Mouse (Mus musculus): ENCODE measurements around the gene Trmt2a.

Gene Trmt2a

DNA sequence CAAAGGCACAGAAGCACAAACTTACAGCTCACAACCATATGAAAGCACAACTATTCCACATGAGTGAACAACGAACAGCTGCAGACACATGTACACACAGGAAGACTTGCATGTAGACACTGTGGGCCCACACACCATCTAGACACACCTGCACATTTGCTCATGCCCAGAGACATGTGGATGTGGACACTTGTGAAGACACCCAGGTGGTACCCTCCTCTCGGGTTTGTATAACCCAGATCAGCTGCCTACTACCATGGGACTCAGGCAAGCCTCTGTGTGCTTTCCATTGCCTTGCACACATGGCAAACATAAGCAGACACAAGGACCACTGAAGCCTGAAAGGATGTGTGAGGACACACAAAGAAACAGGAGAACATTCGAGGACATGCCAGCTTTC, 17.4 kb upstream of the Trmt2a start:
- no peak for DNase-seq (ENCODE audit: low spot score in 2 of 2)

DNA sequence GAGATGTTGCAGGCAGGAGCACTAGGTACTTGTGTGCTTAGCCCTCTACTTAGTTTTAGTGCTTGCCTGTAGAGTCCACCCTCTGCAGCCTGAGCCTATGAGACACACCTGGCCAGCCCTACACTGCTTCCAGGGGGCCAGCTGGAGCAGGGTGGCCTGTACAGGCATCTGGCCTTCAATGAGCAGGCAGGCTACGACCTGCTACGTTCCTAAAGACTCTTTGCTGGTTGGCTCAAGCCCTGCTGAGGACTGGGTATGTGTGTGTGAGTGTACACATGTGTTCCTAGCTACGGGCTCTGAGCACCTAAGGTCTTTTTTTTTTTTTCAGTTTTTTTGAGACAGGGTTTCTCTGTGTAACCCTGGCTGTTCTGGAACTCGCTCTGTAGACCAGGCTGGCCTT, 17.0 kb upstream of the Trmt2a start:
- DNase-seq (ENCODE audit: low spot score in 2 of 2): no peak

DNA sequence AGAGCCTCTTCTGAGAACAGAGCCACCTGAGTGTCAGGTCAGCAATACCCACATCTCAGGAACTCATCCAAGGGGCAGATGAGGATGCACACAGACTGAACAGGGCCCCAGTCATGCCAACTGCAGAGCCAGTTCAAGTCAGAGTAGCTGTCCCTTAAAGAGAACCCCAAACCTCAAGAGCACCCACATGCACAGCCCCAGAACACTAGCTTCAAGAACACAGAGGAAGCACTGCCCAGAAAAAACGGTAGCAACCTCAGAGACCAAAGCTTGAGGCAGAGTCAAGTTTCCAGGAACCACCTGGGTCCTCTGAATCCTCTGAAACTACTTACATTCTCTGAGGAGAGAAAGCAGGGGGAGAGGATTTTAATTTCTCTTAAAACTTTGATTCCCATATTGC, 15.0 kb upstream of the Trmt2a start:
- DNase-seq (ENCODE audit: low spot score in 2 of 2): no peak

DNA sequence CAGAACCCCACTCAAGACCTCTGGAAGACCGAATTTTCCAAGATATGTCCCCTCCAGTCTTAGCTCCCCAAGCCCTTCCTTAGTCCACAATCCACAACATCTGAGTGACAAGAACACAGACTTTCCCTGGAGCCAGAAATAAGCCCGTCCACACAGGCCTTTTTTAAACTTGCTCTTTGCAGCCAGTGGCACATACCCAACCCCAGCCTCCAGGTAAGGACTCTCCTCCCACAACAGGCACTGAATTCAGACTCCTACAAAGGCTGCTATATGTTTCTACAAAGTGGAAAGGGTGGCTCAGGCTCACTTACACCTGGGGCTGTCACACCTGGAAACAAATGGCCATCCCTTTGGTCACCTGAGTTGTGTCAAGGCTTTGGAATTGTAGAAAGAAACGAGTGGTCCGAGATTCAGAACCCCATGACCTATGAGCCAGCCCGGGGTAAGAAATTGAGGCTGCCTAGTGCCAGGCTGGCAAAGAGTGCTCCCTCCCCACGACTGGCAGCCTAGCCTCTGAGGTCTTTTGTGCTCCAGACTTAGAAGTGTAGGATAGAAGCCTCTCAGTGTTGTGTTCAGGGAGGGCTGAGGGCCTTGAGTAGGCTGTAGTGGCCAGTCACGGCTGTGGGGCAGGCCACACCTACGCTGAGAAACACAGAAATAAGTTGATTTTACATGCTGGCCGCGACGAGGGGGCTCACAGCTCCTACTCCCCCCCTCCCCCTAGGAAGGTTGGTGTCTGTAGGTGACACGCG, 14.4 kb upstream of the Trmt2a start:
- no peak for DNase-seq (ENCODE audit: low spot score in 2 of 2)

DNA sequence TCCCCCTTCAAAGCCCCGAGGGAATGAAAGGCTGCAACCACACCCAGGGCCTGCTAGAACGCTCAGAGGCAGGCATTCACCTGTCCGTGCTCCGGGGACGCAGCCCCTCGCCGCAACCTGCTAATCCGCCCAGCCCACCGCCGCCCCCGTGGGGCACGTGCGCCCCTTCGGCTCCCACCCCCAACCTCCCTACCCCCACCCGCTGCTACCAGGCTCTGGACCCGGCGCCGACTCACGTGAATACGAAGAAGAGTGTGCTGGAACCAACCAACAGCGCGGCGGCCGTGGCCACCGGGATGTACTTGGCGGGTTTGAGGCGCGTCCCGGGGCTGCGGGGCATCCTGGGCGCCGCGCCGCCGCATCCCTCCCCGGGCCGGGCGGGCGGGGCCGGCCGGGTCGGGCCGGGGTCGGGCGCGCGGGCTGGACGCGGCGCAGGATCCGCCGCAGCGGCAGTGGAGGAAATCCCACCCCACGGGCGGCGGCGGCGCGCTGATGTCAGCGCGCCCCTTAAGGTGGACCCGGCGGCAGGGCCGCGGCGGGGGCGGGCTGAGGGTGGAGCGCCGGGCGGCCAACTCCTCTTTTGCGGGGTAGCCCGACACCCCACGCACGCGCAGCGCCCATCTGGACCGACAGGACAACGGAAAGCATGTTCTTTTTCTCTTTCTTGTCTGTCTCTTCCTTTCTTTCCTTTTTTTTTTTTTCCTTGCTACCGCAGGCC, 13.6 kb upstream of the Trmt2a start, which contains the start of gene Zdhhc8:
Gene Zdhhc8, minus strand, starts transcription at position 466 of the 718 bp plus-strand sequence.
- peak in 1 of 2 experiments; percentile 77 for DNase-seq (ENCODE audit: low spot score in 2 of 2)

DNA sequence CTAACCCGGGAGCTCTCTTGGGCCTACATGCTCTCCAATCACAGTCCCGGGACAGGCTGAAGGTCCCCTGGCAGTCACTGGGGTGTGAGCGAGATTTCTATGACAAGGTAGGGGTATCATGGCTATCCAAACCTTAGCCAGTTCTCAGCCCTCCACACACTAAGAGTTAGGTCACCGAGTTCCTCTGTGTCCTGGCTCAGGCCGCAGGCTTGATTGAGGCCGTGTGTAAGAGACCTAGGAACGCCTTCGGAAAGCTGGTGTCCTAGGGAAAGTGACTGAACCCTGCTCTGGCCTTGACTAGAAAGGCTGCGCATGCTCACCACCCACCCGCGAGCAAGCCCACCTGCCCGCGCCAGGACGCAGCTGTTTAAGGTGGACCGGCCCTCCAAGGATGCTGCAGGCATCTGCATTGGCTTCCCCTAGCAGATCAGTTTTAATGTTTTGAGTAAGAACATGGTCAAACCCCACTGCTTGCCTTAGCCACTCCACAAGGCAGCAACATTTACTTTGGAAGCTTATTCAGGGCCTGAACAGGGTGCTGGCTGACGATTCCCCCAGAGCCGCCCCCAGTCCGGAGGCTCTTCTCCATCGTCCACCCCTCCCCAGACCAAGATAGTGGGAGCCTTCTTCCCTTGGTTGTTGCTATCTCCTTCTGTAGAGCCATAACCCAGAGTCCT, 13.0 kb upstream of the Trmt2a start:
- peak; percentile 64 to 65 for DNase-seq (ENCODE audit: low spot score in 2 of 2)

DNA sequence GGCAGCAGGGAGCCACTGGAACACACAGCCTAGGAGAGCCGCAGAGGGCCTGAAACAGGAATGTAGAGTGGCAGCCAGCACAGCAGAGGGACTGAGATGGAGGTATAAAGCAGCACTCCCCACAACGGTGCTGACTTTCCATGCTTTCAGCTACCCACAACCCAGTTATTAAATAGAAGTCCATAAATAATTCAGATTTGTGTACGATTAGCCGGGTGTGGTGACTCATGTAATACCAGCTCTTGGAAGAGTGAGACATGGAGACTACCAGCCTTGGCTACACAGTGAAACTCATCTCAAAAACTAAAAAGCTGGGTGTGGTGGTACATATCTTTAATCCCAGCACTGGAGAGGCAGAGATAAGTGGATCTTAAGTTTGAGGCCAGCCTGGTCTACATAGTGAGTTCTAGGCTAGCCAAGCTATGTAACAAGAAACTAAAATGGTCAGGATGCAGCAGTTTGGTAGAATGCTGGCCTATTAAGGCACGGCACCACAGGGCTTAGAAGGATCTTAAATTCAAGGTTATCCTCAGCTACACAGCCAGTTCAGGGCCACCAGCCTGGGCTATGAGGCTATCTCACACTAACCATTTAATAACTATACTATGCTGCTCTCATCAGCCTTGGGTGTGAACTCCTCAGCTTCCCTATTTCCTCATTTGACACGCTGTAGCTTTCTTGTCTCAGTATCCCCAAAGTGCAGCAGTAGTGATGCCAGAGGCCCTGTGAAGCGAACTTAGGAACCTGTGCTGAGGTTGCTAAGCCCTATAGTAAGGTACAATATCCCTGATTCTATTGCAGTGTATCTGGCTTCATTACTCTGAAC, 11.6 kb upstream of the Trmt2a start:
- DNase-seq (ENCODE audit: low spot score in 2 of 2): no peak

DNA sequence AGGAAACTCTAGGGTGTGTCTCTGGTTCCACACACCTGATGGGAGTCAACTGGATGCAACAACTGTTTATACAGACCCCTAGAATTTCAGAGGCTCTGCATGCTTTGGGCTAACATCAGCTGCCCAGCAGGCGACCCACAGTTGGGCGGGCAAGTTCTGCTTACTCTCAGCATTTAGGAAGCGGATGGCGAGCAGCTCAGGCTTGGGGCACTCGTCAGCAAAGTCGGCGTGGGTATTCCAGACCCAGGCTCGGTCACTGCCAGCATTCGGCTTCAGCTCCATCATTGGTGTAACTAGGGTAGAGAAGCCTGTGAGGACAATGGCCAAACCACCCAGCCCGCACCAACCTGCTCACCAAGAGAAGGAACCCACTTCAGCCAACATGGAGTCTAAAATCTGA, 6.9 kb upstream of the Trmt2a start:
- no peak for DNase-seq (ENCODE audit: low spot score in 2 of 2)

DNA sequence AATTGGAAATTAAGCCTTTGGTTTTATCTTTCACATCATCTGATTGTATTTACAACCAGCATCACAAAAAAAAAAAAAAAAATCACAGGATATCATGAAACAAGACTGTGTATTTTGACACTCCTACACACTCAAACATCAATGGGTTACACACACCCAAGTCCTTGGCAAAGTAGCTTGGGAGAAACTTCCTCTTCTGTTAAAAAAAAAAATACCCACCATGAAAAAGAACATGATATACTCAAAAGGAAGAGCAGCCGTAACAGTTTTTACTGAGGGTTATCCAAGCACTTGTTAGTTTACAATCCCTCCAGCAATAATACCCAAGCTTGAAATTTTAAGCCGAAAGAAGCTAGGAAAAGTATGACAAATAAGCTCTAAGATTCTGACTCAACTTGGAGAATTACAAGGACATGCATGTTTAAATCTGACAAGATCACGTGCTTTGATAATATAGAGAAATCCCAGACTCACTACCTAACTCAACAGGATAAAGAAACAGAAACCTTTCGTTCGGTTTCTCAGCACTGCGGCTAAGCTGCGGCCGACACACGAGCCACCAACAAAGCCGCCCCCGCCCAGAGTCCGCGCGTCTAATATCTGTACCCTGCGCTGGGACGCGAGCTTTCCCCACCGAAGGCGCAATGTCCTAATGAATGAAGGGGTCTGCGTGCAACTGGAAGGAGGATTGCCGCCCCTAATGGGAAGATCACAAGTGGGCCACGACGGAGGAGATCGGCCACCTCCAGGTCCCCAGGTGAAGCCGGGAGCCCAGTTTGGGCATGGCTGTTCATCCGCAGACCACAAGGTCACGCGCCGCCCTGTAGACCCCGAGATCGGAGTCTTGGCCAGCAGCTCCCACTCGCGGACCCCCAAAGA, 719 bp upstream of the Trmt2a start:
- no peak for DNase-seq (ENCODE audit: low spot score in 2 of 2)

DNA sequence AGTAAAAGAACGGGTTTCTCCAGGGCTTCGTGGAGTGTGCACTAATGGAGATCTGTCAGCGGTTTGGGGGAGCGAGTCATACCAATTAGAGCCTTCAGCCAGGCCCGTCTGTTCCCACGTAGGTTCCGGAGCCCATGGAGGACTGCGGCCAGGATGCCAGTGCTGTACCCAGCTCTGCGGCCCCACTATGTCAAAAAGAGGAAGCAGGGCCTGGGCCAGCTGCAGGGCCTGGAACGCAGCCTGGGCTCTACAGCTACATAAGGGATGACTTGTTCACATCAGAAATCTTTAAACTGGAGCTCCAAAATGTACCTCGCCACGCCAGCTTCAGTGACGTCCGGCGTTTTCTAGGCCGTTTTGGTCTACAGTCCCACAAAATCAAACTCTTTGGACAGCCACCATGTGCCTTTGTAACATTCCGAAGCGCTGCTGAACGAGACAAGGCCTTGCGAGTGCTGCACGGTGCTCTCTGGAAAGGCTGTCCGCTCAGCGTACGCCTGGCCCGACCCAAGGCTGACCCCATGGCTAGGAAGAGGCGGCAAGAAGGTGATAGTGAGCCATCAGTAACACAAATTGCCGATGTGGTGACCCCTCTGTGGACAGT, 987 bp downstream of the Trmt2a start:
- peak; percentile 32 to 39 for DNase-seq (ENCODE audit: low spot score in 2 of 2)

DNA sequence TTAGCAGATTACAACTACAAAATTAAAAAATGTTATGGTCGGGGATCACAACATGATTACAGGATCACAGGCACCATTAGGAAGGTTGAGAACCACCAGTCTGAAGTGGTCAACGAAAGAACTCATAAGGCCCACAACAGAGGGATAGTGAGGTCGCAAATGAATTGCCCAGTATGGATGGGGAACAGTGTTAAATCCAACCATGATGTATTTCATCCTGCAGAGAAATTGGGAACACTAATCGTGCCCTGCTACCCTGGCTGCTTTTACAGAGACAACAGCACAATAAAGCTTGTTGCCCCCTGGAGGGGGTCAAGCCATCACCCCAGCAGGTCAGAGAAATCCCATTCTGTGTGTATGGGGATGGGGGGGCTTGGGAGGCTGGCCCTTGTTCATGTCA, 1.8 kb downstream of the Trmt2a start:
- no peak for DNase-seq (ENCODE audit: low spot score in 2 of 2)

DNA sequence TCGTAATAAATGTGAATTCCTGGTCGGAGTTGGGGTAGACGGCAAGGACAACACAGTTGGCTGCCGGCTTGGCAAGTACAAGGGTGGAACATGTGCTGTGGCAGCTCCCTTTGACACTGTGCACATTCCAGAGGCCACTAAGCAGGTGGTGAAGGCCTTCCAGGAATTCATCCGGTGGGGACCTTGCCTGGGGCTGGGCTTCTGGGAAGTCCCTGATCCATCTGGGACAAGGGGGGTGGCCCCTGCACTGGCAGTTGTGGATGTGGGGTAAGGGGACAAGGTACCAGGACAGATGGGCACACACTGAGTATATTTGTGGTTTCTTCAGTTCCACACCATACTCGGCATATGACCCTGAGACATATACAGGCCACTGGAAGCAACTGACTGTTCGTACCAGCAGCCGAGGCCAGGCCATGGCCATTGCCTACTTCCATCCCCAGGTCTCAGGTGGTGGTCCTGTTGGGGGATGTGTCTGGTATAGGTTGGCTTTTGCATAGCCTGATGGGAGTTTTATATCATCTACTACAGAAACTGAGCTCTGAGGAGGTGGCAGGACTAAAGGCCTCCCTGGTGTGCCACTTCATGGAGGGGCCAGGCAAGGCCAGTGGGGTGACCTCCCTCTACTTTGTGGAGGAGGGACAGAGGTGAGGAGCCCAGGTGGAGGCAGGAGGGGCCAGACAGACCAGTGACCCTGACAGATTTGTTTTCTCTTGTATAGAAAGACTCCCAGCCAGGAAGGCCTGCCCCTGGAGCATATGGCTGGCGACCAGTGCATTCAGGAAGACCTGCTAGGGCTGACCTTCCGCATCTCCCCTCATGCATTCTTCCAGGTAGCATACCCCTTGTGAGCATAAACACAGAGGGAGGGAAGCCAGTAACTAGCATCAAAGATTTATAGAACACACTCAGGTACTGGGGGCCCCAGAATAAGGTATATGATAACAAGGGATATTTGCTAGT, 2.6 kb downstream of the Trmt2a start:
- DNase-seq (ENCODE audit: low spot score in 2 of 2): no peak

DNA sequence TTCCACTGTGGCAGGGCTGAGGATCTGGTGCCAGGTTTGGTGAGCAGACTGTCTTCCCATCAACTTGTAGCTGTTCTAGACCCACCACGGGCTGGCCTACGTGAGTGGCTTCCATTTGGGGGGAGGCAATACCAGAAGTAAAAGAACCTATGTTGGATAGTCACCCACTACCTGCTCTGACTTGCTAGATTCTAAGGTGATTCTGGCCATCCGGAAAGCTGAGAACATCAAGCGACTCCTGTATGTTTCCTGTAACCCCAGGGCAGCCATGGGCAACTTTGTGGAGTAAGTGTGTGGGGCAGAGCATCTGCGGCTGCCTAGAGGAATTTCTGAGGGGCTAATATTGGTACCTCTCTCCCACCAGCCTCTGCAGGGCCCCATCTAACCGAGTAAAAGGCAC, 4.3 kb downstream of the Trmt2a start:
- DNase-seq (ENCODE audit: low spot score in 2 of 2): no peak

DNA sequence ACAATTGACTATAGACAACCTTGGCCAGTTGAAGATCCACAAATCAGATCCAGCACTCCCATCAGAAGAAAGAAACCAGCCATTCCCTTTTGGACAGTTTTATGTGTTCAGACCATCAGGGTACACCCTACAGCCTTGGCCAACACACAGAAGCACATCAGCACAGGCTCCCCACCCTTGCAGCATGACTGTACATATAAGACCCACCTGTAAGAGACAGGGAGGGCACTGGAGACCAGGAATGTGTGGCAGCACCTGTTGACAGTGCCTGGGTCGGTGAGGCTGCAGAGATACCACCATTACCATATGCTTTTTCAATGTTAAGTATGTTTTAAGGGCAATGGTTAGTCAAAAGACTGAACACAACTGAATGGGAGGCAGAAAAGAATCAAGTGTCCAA, 5.4 kb downstream of the Trmt2a start:
- DNase-seq (ENCODE audit: low spot score in 2 of 2): no peak

DNA sequence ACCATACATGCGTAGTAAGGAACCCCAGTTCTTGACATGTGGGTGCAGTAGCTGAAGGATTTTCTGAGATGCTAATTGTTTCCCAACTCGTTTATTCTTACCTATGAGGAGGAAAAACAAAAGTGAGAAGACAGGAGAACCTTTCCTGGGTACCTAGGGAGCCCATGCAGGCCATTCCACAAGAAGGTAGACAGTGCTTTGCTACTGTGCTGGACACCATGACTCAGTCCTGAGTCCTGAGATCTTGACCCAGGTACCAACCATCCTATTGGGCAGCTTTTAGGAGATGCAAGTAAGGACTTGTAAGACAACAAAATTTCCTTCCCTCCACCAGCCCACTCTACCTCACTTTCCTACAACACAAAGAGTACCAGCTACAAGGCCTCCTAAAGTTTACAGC, 9.7 kb downstream of the Trmt2a start, which contains the start of gene Gm49776:
Gene Gm49776, minus strand, starts transcription at position 101 of the 400 bp plus-strand sequence.
- no peak for DNase-seq (ENCODE audit: low spot score in 2 of 2)

DNA sequence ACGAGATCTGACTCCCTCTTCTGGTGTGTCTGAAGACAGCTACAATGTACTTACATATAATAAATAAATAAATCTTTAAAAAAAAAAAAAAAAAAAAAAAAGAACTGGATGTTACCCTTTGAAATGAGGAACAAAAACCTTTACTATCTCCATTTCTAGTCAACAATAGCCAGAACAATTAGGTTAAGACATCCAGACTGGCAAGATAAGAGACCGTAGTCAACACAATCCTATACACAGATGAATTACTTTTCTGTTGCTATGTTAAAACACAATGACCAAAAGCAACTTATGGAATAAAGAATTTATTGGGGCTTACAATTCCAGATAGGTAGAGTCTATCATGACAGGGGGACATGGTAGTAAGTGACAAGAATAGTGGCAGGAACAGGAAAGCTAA, 16.5 kb downstream of the Trmt2a start:
- no peak for DNase-seq (ENCODE audit: low spot score in 2 of 2)

DNA sequence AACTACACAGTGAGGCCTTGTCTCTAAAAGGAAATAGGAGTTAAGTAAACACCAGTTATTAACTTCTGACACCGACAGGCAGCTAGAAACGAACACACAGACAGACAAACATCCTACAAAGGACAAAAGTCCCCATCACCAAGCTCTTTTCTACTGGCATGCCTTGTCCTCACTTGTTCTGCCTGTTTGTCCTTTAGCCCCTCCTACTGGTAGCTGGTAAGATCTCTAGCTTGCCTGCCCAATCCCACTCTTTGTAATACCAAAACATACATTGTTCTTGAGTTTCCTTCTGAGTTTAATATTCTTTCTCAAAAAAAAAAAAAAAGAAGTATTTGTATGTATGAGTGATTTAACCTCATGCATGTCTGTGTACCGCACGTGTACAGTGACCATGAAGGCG, 19.7 kb downstream of the Trmt2a start:
- DNase-seq (ENCODE audit: low spot score in 2 of 2): no peak

DNA sequence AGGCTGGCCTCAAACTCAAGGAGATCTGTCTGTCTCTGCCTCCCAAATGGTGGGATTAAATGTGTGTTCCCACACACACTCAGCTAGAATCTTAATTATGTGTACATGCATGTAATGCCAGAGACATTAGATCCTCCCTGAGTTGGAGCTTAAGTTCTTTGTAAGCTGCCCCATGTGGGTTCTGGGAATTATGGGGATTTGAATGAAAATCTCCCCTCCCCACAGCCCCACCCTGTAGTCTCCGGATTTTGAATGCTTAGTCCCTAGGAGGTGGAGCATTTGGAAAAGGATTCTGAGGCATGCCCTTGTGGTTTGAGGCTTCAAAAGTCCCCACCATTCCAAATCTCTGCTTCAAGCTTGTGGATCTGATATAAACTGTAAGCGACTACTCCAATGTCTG, 26.7 kb downstream of the Trmt2a start:
- no peak for DNase-seq (ENCODE audit: low spot score in 2 of 2)

DNA sequence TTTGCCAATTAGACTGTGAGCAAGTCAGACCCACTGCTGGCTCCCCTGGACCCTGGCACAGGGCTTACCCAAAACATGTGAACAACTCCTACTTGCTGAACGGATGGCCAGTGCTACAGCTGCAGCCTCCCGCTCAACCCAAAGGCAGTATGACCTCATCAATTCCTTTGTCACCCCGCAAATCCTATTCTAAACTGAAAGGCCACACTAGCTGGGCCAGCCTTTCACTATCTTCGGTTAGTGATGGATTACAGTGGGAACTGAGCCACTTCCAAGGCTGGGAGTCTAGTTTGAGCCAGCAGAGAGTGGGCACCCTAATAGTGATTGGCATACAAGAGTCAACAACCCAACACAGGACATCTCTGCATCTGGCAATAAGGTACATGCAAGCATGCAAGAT, 39.7 kb downstream of the Trmt2a start:
- no peak for DNase-seq (ENCODE audit: low spot score in 2 of 2)
